Comparison of ENCODE assay signal across 9 mouse cellular contexts in the genomic region with DNA sequence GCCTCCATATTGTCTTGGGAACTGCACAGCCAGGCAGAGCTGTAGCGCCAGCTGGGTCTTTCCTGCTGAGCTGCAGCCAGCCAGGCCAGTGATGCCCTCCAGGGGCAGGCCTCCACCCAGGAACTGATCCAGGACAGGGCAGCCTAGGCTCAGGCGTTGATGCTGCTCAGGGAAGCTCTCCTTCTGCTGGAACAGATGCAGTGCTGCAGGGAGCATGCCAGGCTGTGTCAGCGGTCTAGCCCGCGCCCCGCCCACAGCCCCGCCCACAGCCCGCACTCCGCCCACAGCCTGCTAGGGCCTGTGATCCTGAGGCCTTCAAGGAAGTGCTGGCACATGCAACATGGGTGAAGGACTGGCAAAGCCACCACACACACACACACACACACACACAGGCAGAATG. TPM values are rescaled to one million over a fixed set of nuclear protein-coding genes. Genes with fewer than 3 reads are reported as not detected.
DNase-seq lines count a peak whose midpoint lies in the region; ATAC-seq and TF ChIP-seq lines count a peak whose summit lies in the region.
"Had no signal": no experiment of that assay in that cellular context is flagged by ENCODE, and none has a peak within 500 bp of the region (broad histone marks: within the 10 kb centered on the region; RNA-seq: fewer than 3 reads in every experiment).

No protein-coding gene starts in this region.

- H3K4me2 ChIP-seq in forebrain, embryonic 14.5 days (ENCODE audit: low read length), result no peak overlapping the region
- H3K4me2 ChIP-seq in neural tube, embryonic 14.5 days (ENCODE audit: low read depth, low read length), result no peak overlapping the region; the same call in 1 of the 2 replicates

- ATAC-seq in forebrain, embryonic 14.5 days, result peak; percentile 16
- ATAC-seq in neural tube, embryonic 14.5 days (ENCODE audit: low read depth), result no peak

- TF ChIP-seq CTCF in E14TG2a.4 (conservative IDR thresholded peaks at IDR 0.05; ENCODE audit: low read length), result no peak
- TF ChIP-seq CTCF in lung, adult 2 months (IDR thresholded peaks at IDR 0.05; ENCODE audit: insufficient read depth, low read length), result 0 out of 2 replicates have a peak, but pooled peaks have one; percentile 2
- no peak for TF ChIP-seq CTCF in thymus, adult 2 months (IDR thresholded peaks at IDR 0.05; ENCODE audit: borderline replicate concordance, control insufficient read depth, extremely low read depth, insufficient read depth, low read length, poor library complexity)

- peak overlapping the region; percentile 75 for H3K27ac ChIP-seq in forebrain, embryonic 14.5 days (ENCODE audit: low read depth, low read length)
- peak overlapping the region; percentile 16; the same call in 1 of the 2 replicates for H3K27ac ChIP-seq in neural tube, embryonic 14.5 days (ENCODE audit: low read depth, low read length)
- no peak overlapping the region for H3K27ac ChIP-seq in thymus, adult 2 months (ENCODE audit: control insufficient read depth, insufficient read depth, low read length)

- 0 out of 2 replicates have a peak overlapping the region, but pooled peaks have one; percentile 26 for H3K4me3 ChIP-seq in E14TG2a.4 (replicated peaks; ENCODE audit: low read length)
- no peak overlapping the region for H3K4me3 ChIP-seq in forebrain, embryonic 14.5 days (ENCODE audit: low read depth, low read length)
- no peak overlapping the region for H3K4me3 ChIP-seq in lung, adult 2 months (replicated peaks; ENCODE audit: extremely low read depth, low read depth, low read length)
- H3K4me3 ChIP-seq in neural tube, embryonic 14.5 days (ENCODE audit: low read depth, low read length), result no peak overlapping the region
- no peak overlapping the region for H3K4me3 ChIP-seq in thymus, adult 2 months (ENCODE audit: control insufficient read depth, insufficient read depth, low read length)
- H3K4me3 ChIP-seq: erythroblast, embryonic 14.5 days had no signal

- peaks cover 72% of the 10 kb centered on the region for H3K36me3 ChIP-seq in E14TG2a.4 (ENCODE audit: insufficient read depth, low read length)
- H3K36me3 ChIP-seq in forebrain, embryonic 14.5 days (ENCODE audit: control insufficient read depth, insufficient read depth, low read length), result peaks cover 41% of the 10 kb centered on the region
- H3K36me3 ChIP-seq in neural tube, embryonic 14.5 days (ENCODE audit: control insufficient read depth, insufficient read depth, low read length), result peaks cover 7% of the 10 kb centered on the region
- H3K36me3 ChIP-seq in thymus, adult 2 months (ENCODE audit: control insufficient read depth, insufficient read depth, low read length), result peaks cover 22% of the 10 kb centered on the region

- H3K4me1 ChIP-seq in E14TG2a.4 (replicated peaks; ENCODE audit: low read depth, low read length), result peaks cover 62% of the 10 kb centered on the region
- peaks cover 11% of the 10 kb centered on the region for H3K4me1 ChIP-seq in forebrain, embryonic 14.5 days (ENCODE audit: control insufficient read depth, insufficient read depth, low read length)
- peaks cover 8% of the 10 kb centered on the region for H3K4me1 ChIP-seq in lung, adult 2 months (ENCODE audit: control insufficient read depth, insufficient read depth, low read length)
- peaks cover 6% of the 10 kb centered on the region; the same call in 1 of the 2 replicates for H3K4me1 ChIP-seq in neural tube, embryonic 14.5 days (ENCODE audit: control insufficient read depth, insufficient read depth, low read length)
- peaks cover 23% of the 10 kb centered on the region for H3K4me1 ChIP-seq in thymus, adult 2 months (replicated peaks; ENCODE audit: control insufficient read depth, insufficient read depth, low read length)

- 4% methylated on average over 9 of the region's 9 CpGs for WGBS in forebrain, embryonic 14.5 days
- WGBS in lung, adult 2 months, result under 1% methylated on average over 9 of the region's 9 CpGs
- 3% methylated on average over 9 of the region's 9 CpGs for WGBS in neural tube, embryonic 14.5 days
- 12% methylated on average over 9 of the region's 9 CpGs for WGBS in thymus, adult 2 months

- intact Hi-C loops in heart, postnatal 10 days (cut with DNase I), result no loop called here

- no peaks in the 10 kb centered on the region; the same call in 1 of the 2 replicates for H3K27me3 ChIP-seq in E14TG2a.4 (ENCODE audit: insufficient read depth, low read length)
- no peaks in the 10 kb centered on the region for H3K27me3 ChIP-seq in forebrain, embryonic 14.5 days (replicated peaks; ENCODE audit: control insufficient read depth, insufficient read depth, low read length)
- H3K27me3 ChIP-seq in neural tube, embryonic 14.5 days (ENCODE audit: control insufficient read depth, insufficient read depth, low read length), result no peaks in the 10 kb centered on the region
- H3K27me3 ChIP-seq in thymus, adult 2 months (ENCODE audit: control insufficient read depth, insufficient read depth, low read length), result no peaks in the 10 kb centered on the region

- peak overlapping the region; percentile 21; the same call in 1 of the 2 replicates for H3K9ac ChIP-seq in forebrain, embryonic 14.5 days (ENCODE audit: low read length)
- no peak overlapping the region for H3K9ac ChIP-seq in neural tube, embryonic 14.5 days (replicated peaks; ENCODE audit: low read depth, low read length)

- TF ChIP-seq POLR2A in lung, adult 2 months (IDR thresholded peaks at IDR 0.05; ENCODE audit: borderline replicate concordance, extremely low read depth, low read depth, low read length), result no peak
- TF ChIP-seq POLR2A in thymus, adult 2 months (IDR thresholded peaks at IDR 0.05; ENCODE audit: control insufficient read depth, extremely low read depth, insufficient read depth, low read length, poor library complexity), result no peak

- DNase-seq in cerebellum, adult 11-12 months, result peak; percentile 83
- peak; percentile 75 for DNase-seq in forebrain, embryonic 14.5 days (ENCODE audit: low spot score)
- DNase-seq in heart, postnatal 10 days, result peak; percentile 84 to 86
- peak; percentile 88 to 92 for DNase-seq in kidney, postnatal 4 days
- peak; percentile 49 for DNase-seq in lung, adult 2 months
- peak; percentile 54 for DNase-seq in thymus, adult 2 months

- H3K9me3 ChIP-seq in E14TG2a.4 (ENCODE audit: low read length), result no peaks in the 10 kb centered on the region
- no peaks in the 10 kb centered on the region for H3K9me3 ChIP-seq in forebrain, embryonic 14.5 days (replicated peaks; ENCODE audit: control insufficient read depth, low read length)
- H3K9me3 ChIP-seq in neural tube, embryonic 14.5 days (ENCODE audit: control insufficient read depth, low read length), result no peaks in the 10 kb centered on the region

RNA-seq across cellular contexts. Expression of a gene that starts 3.9 kb away (rescaled TPM):
- polyA plus RNA-seq in forebrain, embryonic 14.5 days (2014; fragmentation: Nextera tagmentation; extraction: Ambion mirVana), result 3.0 and 3.7 TPM in 2 replicates
- 1 to 10 TPM; 3.5 to 4.0 TPM for total RNA-seq in heart, postnatal 10 days (2021)
- polyA plus RNA-seq in lung, adult 2 months (2012; rRNA removed), result 3.2 and 3.6 TPM in 2 replicates
- polyA plus RNA-seq in neural tube, embryonic 14.5 days (2014; fragmentation: Nextera tagmentation; extraction: Ambion mirVana), result 2.9 and 3.4 TPM in 2 replicates
- 22.1 and 29.0 TPM in 2 replicates for polyA plus RNA-seq in thymus, adult 2 months (2012; rRNA removed)

RNA-seq across cellular contexts. Expression of a gene that starts 4.2 kb away (rescaled TPM):
- 43.0 and 45.0 TPM in 2 replicates for polyA plus RNA-seq in forebrain, embryonic 14.5 days (2014; fragmentation: Nextera tagmentation; extraction: Ambion mirVana)
- 10 to 100 TPM; 44.5 to 53.2 TPM for total RNA-seq in heart, postnatal 10 days (2021)
- polyA plus RNA-seq in lung, adult 2 months (2012; rRNA removed), result 79.8 and 83.4 TPM in 2 replicates
- polyA plus RNA-seq in neural tube, embryonic 14.5 days (2014; fragmentation: Nextera tagmentation; extraction: Ambion mirVana), result 30.5 and 39.6 TPM in 2 replicates
- 36.6 and 46.4 TPM in 2 replicates for polyA plus RNA-seq in thymus, adult 2 months (2012; rRNA removed)

RNA-seq across cellular contexts. Expression of a gene that starts 51.1 kb away (rescaled TPM):
- polyA plus RNA-seq in forebrain, embryonic 14.5 days (2014; fragmentation: Nextera tagmentation; extraction: Ambion mirVana), result 391 and 464 TPM in 2 replicates
- 100 to 1,000 TPM; 151 to 166 TPM for total RNA-seq in heart, postnatal 10 days (2021)
- polyA plus RNA-seq in lung, adult 2 months (2012; rRNA removed), result 101 and 113 TPM in 2 replicates
- 598 and 669 TPM in 2 replicates for polyA plus RNA-seq in neural tube, embryonic 14.5 days (2014; fragmentation: Nextera tagmentation; extraction: Ambion mirVana)
- polyA plus RNA-seq in thymus, adult 2 months (2012; rRNA removed), result 79.5 and 85.0 TPM in 2 replicates
